Mouse (Mus musculus): ENCODE measurements around the gene Prkca.

Prkca gene

GRCm38 (mm10) chr11:107947951-107948350 is 395.8 kb downstream of the Prkca start:
- DNase-seq (ENCODE audit: low read depth, low spot score): no peak

- no peak for DNase-seq (ENCODE audit: low read depth, low spot score)
Observed at GRCm38 (mm10) chr11:107946823-107947222, 396.9 kb downstream of the Prkca start.

DNA sequence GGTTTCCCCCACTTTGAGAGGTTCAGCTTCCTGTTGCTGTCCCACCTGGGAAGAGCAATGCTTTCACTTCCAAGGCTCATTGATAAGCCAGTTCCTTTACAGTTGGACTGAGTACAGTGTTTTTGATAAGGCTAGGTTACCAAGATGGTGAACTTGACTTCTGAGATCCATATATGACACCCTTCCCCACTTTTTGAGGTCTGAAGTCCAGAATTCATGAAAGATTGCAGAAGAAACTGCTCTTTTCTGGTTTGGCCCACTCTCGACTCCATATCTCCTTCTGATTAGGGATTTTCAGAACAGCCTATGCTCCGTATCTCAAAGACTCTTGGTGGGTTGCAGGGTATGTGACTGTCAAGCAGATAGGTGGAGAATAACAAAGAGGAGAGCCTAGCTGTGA is 406.8 kb downstream of the Prkca start:
- DNase-seq (ENCODE audit: low read depth, low spot score): no peak

DNA sequence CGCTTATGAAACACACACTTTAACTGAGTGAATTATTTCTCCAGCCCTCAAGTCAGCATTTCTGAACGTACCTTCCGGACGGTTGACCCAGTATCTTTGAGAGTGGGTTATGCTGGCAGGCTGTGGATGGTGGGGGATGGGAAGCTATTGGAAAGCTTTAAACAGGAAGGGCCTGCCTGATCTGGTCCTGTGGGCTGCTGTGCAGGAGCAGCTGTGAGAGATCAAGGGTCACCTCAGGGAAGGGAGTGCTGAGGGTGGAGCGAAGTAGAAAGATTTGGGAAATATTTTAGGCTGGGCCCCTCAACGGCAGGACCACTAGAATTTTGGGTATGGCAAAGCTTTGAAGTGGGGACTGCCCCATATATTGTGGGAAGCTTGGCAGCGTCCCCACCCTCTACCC is 412.0 kb downstream of the Prkca start:
- DNase-seq (ENCODE audit: low read depth, low spot score): no peak

GRCm38 (mm10) chr11:107931288-107931687 is 412.4 kb downstream of the Prkca start:
- DNase-seq (ENCODE audit: low read depth, low spot score): no peak

- DNase-seq (ENCODE audit: low read depth, low spot score): no peak
Observed at GRCm38 (mm10) chr11:107929712-107930111, 414.0 kb downstream of the Prkca start.

- no peak for DNase-seq (ENCODE audit: low read depth, low spot score)
Observed at GRCm38 (mm10) chr11:107919852-107920508, 423.7 kb downstream of the Prkca start.

- no peak for DNase-seq (ENCODE audit: low read depth, low spot score)
Observed at GRCm38 (mm10) chr11:107917721-107918235, 425.9 kb downstream of the Prkca start.

- DNase-seq (ENCODE audit: low read depth, low spot score): no peak
Observed at GRCm38 (mm10) chr11:107914634-107915226, 429.0 kb downstream of the Prkca start, which contains the start of gene Cacng5. Gene Cacng5, minus strand, starts transcription at chr11:107915055.

GRCm38 (mm10) chr11:107913317-107913716 is 430.4 kb downstream of the Prkca start:
- DNase-seq (ENCODE audit: low read depth, low spot score): no peak

DNA sequence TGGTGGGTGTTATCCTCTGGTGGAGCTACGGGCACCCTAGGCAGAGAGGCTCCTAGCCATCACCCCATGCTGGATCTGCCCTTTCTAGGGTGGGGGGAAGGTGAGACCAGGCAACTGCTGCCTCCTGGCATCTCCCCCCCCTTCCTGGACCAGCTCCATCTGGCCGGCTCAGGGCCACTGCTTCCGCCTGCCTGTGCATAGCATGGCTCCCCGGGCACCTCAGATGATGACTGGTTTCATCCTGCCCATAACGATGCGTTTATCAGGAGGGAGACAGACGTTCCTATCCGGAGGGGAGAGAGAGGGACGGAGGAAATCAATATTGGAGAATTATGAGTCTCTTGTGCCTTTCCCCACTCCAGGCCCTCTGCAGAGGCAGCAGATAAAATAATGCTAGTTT is 438.4 kb downstream of the Prkca start:
- no peak for DNase-seq (ENCODE audit: low read depth, low spot score)

DNA sequence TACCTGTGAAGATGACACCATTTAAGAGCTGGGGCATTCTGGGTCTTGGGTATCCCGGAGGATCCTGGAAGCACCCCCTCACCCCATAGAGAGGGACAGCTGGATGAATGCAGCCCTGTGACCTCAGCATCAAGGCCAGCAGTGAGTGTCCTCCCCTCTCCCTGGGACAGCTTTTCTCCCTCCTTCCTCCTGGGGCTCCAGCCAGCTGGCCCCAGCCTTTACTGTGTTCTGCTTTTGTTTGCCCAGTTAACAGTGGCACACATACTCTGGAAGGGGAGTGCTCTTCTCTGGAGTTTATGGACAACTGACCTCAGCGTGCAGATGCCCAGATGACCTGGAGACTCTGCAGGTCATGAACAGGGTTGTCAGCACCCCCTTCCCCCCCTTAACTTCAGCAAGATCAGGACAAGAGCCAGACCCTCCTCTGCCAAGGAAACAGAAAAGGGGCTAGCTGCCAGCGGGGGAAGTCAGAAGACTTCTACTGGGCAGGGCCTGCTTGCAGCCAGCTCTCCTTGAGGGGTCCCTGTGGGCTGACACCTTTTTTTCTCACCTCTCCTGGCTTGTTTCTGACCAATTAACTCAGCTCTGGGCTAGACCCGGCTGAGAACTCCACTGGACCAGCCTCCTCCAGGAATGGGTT is 439.6 kb downstream of the Prkca start:
- DNase-seq (ENCODE audit: low read depth, low spot score): no peak

DNA sequence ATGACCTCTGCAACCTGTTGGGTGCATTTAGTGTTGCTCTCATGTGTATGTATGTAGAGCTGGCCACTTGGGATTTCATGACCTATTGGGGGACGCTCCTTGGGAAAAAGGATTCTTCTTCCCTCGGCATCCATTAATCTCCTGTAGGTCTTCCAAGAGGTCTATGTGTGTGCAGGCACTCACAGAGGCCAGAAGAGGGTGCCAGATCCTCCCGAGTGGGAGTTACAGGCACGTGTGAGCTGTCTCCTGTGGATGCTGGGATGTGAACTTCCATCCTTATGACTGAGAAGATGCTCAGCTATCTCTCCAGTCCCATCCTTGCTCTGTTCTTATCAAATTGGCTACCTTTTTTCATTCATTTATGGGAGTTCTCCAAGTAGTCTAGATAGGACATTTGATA is 443.3 kb downstream of the Prkca start:
- no peak for DNase-seq (ENCODE audit: low read depth, low spot score)

- DNase-seq (ENCODE audit: low read depth, low spot score): no peak
Observed at GRCm38 (mm10) chr11:107898698-107899097, 445.0 kb downstream of the Prkca start.

DNA sequence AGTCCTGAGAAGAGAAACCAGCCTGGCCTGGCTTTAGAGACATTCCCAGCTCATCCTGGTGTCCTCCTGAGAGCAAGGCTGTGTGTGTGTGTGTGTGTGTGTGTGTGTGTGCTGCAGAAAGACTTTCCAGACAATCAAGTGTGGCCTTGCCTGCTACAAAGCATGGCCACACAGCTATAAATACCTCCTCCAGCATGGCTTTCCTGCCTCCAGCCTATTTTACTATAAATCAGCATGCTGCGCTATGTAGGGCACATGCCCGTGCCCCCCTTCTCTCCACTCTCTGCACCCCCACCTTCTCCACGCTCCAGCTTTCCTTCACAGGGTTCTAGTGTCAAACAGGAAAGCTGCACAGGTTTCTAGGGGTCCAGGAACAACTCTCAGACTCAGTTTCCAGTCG is 448.1 kb downstream of the Prkca start:
- no peak for DNase-seq (ENCODE audit: low read depth, low spot score)

- DNase-seq (ENCODE audit: low read depth, low spot score): no peak
Observed at GRCm38 (mm10) chr11:107891377-107891776, 452.4 kb downstream of the Prkca start.

DNA sequence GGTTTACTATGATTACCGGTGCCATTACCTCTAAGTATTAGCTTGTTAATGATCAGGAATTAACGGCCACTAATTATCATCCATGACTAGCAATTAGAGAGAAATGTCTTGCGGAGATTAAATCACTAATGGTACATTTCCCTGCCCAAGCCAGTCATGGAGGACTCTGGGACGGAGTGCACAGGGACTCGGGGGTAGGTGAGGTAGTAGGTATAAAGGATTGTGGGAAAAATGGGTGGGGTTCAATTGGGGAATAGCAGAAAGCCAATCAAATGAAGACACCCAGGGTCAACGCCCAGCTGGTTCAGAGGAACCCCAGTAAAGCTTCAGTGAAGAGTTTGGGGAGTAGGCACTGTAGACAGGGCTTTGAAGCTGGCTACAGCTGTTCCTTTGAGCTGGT is 456.4 kb downstream of the Prkca start:
- DNase-seq (ENCODE audit: low read depth, low spot score): no peak

All from brain, embryonic 18.5 days (tissue).